Mouse (Mus musculus): Measurements from ENCODE around the gene Gm9817. TPM values are rescaled to one million over a fixed set of nuclear protein-coding genes. Genes with fewer than 3 reads are reported as not detected.

Gene Gm9817
- 0.19 TPM in 1 of 2 replicates, not detected in the other for total RNA-seq (2023)

GRCm38 (mm10) chr13:45078392-45078791 lies at the start of gene Gm9817:
Gm9817 (plus strand) TSS chr13:45078692.

Other genes with a start within 250 kb of the Gm9817 start
- 37.9 and 51.8 TPM in 2 replicates for gene Dtnbp1, start 76.5 kb upstream of the Gm9817 start, total RNA-seq (2023)

All from neutrophil, adult 65 days (primary cell).